Mouse (Mus musculus) testis, postnatal 10 days (tissue): ENCODE data around the gene Stxbp1.
A peak's percentile ranks its signal among the peaks of the same experiment; 100 is the strongest.

Experiments used
- DNase-seq: peaks from one replicate; pipeline ENCODE4 v3.0.0; 2021; ENCODE audit warnings: low spot score

The Stxbp1 gene

DNA sequence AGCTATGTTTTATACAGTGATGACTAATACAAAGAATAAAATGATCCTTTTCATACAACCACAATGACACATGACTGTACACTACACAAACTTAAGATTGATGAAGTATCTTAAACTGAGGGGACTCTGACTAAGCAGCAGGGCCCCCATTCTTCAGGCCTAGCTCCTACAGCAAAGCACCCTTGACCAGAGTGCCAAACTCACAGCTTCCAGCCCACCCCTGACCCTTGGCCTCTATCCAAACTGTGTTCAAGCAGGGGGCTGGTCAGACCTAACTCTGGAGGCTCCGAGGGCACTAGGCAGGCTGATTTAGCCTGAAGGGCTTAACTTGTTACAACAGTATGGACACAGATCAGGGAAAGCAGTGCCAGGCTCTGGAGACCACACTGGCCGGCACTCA lies 58.5 kb downstream of the Stxbp1 start:
- DNase-seq: no peak

DNA sequence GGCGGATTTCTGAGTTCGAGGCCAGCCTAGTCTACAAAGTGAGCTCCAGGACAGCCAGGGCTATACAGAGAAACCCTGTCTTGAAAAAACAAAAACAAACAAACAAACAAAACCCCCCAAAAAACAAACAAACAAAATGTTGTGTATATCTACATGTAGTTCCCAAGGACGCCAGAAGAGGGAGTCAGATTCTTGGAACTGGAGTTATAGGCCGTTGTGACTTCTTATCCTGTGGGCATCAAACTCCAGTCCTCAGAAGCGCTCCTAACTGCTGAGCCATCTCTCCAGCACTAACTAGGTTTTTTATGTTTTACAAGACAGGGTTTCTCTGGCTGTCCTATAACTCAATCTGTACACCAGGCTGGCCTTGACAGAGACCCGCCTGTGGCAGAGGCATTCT lies 59.9 kb downstream of the Stxbp1 start:
- DNase-seq: no peak

GRCm38 (mm10) chr2:32784048-32784681 lies 62.9 kb downstream of the Stxbp1 start, which contains the start of gene Cfap157:
Cfap157 (minus strand) TSS chr2:32784428.
- no peak for DNase-seq

- DNase-seq: no peak
These were observed 65.3 kb downstream of the Stxbp1 start for GRCm38 (mm10) chr2:32781710-32782109.

DNA sequence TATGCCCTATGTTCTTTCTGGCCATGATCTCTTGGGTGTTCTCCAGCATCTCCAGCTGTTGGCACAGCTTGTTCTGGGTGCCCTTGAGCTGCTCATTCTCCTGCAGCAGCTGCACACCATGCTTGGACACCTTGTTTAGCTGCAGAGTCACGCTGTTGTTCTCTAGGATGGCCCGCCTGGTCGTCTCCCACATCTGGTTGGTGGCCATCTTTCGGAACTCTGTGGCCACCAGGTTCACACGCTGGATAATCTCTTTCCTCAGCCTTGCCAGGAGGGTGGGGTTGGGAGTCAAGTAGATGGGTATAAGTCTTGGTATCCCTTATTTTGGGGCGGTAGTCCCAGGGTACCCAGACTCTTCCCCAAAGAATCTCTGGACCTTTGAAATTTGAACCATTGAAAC lies 67.3 kb downstream of the Stxbp1 start:
- no peak for DNase-seq

DNA sequence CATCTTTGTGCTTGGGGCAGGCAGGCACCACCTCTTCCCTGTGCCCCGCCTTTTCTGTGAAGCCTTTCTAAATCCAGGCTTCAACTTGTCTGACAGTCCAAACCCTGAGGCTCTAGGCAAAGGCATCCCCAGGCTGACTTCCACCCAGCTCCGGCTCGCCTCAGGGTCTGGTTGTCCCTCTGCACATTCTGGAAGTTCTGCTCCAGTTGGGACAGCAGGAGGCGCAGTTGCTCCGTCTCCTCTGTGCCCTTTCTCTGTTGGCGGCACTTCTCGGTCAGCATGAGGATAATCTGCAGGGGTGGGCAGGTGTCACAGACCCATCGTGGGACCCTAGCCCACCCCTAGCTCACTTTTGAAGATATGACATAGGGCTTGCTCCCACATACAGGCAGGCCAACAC lies 67.9 kb downstream of the Stxbp1 start:
- DNase-seq: peak; percentile 85

DNA sequence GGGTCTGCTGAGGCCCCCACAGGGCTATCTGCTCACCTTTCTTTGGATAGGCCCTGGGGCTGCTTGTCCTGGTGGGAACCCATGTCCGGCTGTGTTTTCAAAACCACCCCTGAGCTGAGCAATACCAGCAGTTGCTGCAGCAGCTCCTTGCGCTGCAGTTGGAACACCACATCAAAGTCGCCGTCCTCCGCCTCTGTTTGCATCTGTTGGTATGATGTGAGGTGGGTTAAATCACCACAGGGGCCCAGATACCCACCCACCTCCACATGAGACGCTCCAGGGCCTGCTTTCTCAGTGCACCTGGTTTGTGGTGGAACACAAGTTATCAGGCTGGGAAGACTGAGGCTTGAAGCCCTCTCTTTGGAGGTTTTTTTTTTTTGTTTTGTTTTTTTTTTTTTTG lies 69.0 kb downstream of the Stxbp1 start:
- DNase-seq: no peak

- no peak for DNase-seq
These were observed 70.9 kb downstream of the Stxbp1 start for GRCm38 (mm10) chr2:32776192-32776591.

DNA sequence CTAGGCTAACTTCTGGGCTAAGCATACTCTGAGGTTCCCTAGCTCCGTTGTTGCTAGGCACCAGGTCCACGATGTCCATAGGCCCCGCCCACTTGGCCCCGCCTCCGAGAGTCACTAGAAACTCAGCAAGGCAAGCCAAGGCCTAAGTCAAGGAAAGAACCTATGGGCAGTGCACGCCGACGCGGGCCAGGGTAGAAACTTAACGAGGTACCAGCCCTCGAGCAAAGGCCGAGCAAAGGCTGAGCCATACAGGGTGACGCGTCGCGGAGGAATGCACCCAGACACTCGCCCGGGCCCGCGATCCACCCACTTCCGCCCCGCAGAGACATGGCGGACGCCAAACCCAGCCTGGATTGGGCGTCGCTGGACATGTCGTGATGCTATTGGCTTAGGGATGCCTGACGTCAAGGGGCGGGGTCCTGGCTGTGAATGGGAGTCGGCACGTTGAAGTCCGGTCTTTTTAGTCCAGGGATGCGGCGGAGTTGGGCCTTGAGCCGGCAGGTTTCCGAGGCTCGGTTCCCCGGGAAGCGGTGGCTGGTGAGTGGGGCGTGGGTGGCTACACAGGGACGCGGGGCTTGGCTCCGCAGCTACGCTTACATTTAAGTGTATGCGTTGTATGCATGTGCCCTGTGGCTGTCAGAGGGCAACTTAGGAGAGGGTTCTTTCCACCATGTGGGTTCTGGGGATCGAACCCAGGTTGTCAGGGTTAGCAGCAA lies 71.5 kb downstream of the Stxbp1 start, which contains the start of the genes Ttc16 and Ptrh1:
TSS of gene Ttc16 (minus strand) at position 275 of the 716 bp plus-strand sequence.
TSS of gene Ptrh1 (plus strand) at position 428 of the 716 bp plus-strand sequence.
- peak; percentile 98 for DNase-seq

GRCm38 (mm10) chr2:32772626-32773279 lies 74.3 kb downstream of the Stxbp1 start:
- DNase-seq: no peak

DNA sequence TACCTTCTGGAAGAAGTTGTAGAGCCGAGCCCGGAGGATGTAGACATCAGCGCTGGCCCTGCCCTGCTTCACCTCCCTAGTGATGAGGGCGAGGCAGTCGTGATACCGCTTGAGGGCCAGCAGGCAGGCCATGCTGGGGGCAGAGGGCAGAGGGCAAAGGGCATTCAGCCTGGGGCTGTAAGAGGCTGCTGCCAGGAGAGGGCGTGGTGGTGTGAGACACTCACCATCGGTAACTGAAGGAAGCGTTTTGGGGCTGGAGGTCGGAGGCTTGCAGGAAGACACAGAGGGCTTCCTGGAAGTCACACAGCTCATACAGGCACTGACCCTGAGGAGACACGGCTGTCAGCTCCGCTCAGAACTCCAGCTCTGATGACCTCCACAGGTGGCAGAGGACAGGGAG lies 75.2 kb downstream of the Stxbp1 start:
- DNase-seq: no peak

DNA sequence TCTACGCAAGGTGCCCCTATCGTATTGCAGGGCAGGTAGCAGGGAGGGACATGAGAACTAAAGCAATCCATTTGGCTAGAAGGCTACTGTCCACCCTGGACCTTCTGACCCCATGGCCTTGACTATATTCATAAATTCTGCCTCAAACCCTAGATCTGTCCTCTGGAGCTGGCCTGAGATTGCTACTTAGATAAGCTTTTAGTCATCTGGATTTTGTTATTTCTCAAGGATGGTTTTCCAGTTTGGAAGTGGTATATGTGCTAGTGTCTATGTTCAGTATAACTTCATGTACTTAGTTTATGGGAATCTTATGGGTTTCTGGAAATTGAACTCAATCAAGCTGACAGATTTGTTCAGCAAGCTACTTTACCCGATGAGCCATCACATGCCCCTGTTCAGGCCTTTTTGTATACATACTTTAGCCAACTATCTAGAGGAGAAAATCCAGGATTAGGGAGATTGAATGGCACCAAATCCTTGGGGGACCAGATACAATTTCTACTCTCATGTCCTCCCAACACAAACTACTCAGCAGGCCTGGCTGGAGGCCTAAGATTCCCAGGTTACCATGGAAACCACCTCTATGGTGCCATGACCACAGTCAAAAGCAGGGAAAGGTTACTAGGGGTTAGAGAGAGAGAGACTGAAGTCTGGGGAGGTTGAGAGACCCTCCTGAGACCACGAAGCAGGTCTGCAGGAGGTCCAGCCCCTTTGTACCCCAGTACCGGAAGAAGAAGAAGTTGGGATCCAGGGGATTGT lies 77.5 kb downstream of the Stxbp1 start:
- no peak for DNase-seq

DNA sequence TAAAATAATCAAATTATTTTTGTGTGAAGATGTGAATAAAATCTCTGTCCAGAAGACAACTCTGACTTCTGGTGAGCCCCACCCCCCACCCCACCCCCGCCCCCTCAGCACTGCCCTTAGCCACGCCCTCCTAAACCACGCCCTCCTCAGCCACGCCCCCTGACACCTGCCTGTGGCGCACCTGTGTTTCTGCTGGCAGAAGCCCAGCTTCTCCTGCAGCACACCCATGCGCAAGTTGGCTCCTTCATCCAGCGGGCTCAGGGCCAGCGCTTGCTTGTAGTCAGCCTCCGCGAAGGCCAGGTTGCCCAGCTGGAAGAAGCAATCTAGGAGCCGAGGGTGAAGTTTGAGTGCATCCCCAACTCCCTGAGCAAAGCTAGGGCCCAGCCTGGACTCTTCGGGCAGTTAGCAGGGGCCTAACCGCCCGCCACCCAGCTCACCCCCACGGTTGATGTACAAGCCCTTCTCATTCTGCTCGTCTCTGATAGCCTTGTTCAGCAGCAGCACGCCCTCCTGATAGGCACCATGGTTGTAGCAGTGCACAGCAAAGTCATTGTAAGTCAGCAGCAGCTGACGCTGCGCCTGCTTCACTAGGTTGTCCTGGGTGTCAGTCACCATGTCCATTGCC lies 78.3 kb downstream of the Stxbp1 start:
- DNase-seq: peak; percentile 81

DNA sequence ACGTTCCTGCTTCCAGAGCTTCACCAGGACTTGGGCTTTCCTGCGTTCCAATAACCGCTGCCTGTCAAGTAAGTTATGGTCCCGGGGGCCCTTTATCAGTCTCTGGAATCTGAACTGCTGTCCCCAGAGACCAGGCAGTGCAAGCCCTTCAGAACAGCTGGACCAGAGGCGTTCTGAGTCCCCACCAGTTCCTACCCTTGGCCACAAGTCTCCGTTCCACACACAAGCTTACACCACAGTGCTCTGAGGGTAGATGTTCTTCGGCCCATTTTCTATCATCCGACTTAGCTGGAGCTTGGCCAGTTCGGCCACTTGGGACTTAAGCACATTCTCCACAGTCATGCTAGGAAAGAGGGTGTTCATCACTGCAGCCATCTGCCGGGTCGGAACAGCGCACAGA lies 79.8 kb downstream of the Stxbp1 start:
- no peak for DNase-seq

- DNase-seq: no peak
These were observed 83.7 kb downstream of the Stxbp1 start for GRCm38 (mm10) chr2:32763353-32763752.

GRCm38 (mm10) chr2:32761859-32762258 lies 85.2 kb downstream of the Stxbp1 start:
- DNase-seq: no peak

DNA sequence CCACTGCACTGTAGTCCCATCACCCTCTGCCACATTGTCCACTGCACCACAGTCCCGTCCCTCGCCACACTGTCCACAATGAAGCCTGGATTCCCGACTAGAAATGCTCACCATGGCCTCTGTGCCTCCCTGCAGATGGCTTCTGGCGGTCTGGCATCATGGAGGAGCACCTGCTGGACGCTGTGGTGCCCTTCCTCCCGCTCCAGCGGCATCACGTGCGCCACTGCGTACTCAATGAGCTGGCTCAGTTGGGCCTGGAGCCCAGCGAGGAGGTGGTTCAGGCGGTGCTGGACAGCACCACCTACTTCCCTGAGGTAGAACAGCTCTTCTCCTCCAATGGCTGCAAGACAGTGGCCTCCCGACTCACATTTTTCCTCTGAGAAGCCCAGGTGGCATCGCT lies 85.7 kb downstream of the Stxbp1 start:
- DNase-seq: no peak

GRCm38 (mm10) chr2:32759001-32759400 lies 88.0 kb downstream of the Stxbp1 start:
- DNase-seq: no peak

GRCm38 (mm10) chr2:32758503-32758902 lies 88.5 kb downstream of the Stxbp1 start:
- no peak for DNase-seq

GRCm38 (mm10) chr2:32757056-32757845 lies 89.8 kb downstream of the Stxbp1 start, which contains the start of gene Tor2a:
Tor2a (plus strand) TSS chr2:32757234.
- DNase-seq: peak; percentile 98

- no peak for DNase-seq
These were observed 90.4 kb downstream of the Stxbp1 start for GRCm38 (mm10) chr2:32756674-32757055.
